Mouse (Mus musculus) lung, postnatal 25 days (tissue): ENCODE data around the gene Prkrip1.
A peak's percentile ranks its signal among the peaks of the same experiment; 100 is the strongest.
"Not testable (repeated sequence)": the region's sequence is repeated elsewhere in the genome, so short reads cannot be mapped to it uniquely, and the experiment has no call there.

Experiments
- DNase-seq: peaks from one replicate; pipeline ENCODE4 v3.0.0; 2022; ENCODE audit warnings: low spot score

Prkrip1 gene

GRCm38 (mm10) chr5:136163807-136164474 lies 34.8 kb downstream of the Prkrip1 start:
- DNase-seq: no peak

- peak; percentile 56 for DNase-seq
These were observed 38.7 kb downstream of the Prkrip1 start for GRCm38 (mm10) chr5:136160084-136160483.

GRCm38 (mm10) chr5:136155399-136155798 lies 43.4 kb downstream of the Prkrip1 start:
- no peak for DNase-seq

- DNase-seq: no peak
These were observed 46.4 kb downstream of the Prkrip1 start for GRCm38 (mm10) chr5:136152365-136152764.

GRCm38 (mm10) chr5:136149134-136149576 lies 49.6 kb downstream of the Prkrip1 start:
- DNase-seq: not testable (repeated sequence)

- DNase-seq: no peak
These were observed 51.1 kb downstream of the Prkrip1 start for GRCm38 (mm10) chr5:136147704-136148103.

GRCm38 (mm10) chr5:136146936-136147335 lies 51.8 kb downstream of the Prkrip1 start:
- DNase-seq: peak; percentile 54

- DNase-seq: no peak
These were observed 53.9 kb downstream of the Prkrip1 start for GRCm38 (mm10) chr5:136144606-136145430.

GRCm38 (mm10) chr5:136143161-136143755 lies 55.5 kb downstream of the Prkrip1 start:
- DNase-seq: no peak

GRCm38 (mm10) chr5:136142746-136143145 lies 56.0 kb downstream of the Prkrip1 start:
- DNase-seq: no peak

- no peak for DNase-seq
These were observed 58.7 kb downstream of the Prkrip1 start for GRCm38 (mm10) chr5:136140057-136140482.

GRCm38 (mm10) chr5:136139393-136139792 lies 59.4 kb downstream of the Prkrip1 start:
- no peak for DNase-seq

GRCm38 (mm10) chr5:136137658-136138274 lies 61.0 kb downstream of the Prkrip1 start:
- DNase-seq: peak; percentile 42

- no peak for DNase-seq
These were observed 62.3 kb downstream of the Prkrip1 start for GRCm38 (mm10) chr5:136136292-136136990.

- DNase-seq: peak; percentile 98
These were observed 63.0 kb downstream of the Prkrip1 start, which contains the start of the genes Lrwd1 and Alkbh4 for GRCm38 (mm10) chr5:136135571-136136291. TSS of gene Lrwd1 (minus strand) at chr5:136136074. TSS of gene Alkbh4 (plus strand) at chr5:136136146.
